Mouse (Mus musculus) spleen, adult 18-20 months (tissue): ENCODE data around the gene Cers6.

Experiments used
- DNase-seq, 2 experiments: peaks; one replicate each; pipeline ENCODE4 v3.0.0; 2022; ENCODE audit warnings: mixed read lengths in 2 of 2

Cers6 gene

GRCm38 (mm10) chr2:69020636-69021310, 159.5 kb downstream of the Cers6 start:
- no peak for DNase-seq

GRCm38 (mm10) chr2:69021516-69021915, 160.3 kb downstream of the Cers6 start:
- no peak for DNase-seq

GRCm38 (mm10) chr2:69024856-69025255, 163.6 kb downstream of the Cers6 start:
- DNase-seq: no peak

- no peak for DNase-seq
Observed at GRCm38 (mm10) chr2:69032562-69032961, 171.3 kb downstream of the Cers6 start.

- no peak for DNase-seq
Observed at GRCm38 (mm10) chr2:69035457-69035856, 174.2 kb downstream of the Cers6 start.

GRCm38 (mm10) chr2:69037362-69037761, 176.1 kb downstream of the Cers6 start:
- no peak for DNase-seq

GRCm38 (mm10) chr2:69042327-69043106, 181.3 kb downstream of the Cers6 start:
- no peak for DNase-seq

- peak in 1 of 2 experiments; percentile 19 for DNase-seq
Observed at GRCm38 (mm10) chr2:69043431-69044118, 182.3 kb downstream of the Cers6 start.

GRCm38 (mm10) chr2:69045926-69046325, 184.7 kb downstream of the Cers6 start:
- no peak for DNase-seq

GRCm38 (mm10) chr2:69047297-69047696, 186.1 kb downstream of the Cers6 start:
- no peak for DNase-seq

- no peak for DNase-seq
Observed at GRCm38 (mm10) chr2:69047805-69048204, 186.6 kb downstream of the Cers6 start.

- no peak for DNase-seq
Observed at GRCm38 (mm10) chr2:69049179-69049578, 187.9 kb downstream of the Cers6 start.

GRCm38 (mm10) chr2:69050189-69050588, 188.9 kb downstream of the Cers6 start:
- DNase-seq: no peak

GRCm38 (mm10) chr2:69051596-69051995, 190.4 kb downstream of the Cers6 start:
- DNase-seq: no peak

GRCm38 (mm10) chr2:69053210-69053858, 192.1 kb downstream of the Cers6 start:
- DNase-seq: no peak

- peak; percentile 6 to 11 for DNase-seq
Observed at GRCm38 (mm10) chr2:69054279-69054678, 193.0 kb downstream of the Cers6 start.

GRCm38 (mm10) chr2:69055174-69055573, 193.9 kb downstream of the Cers6 start:
- DNase-seq: no peak

GRCm38 (mm10) chr2:69061313-69061712, 200.1 kb downstream of the Cers6 start:
- no peak for DNase-seq

GRCm38 (mm10) chr2:69061910-69062689, 200.9 kb downstream of the Cers6 start:
- no peak for DNase-seq

GRCm38 (mm10) chr2:69064759-69065158, 203.5 kb downstream of the Cers6 start:
- DNase-seq: no peak

GRCm38 (mm10) chr2:69071440-69072235, 210.4 kb downstream of the Cers6 start:
- DNase-seq: no peak
